Mouse (Mus musculus): ENCODE data around the gene Rbp4. TPM values are rescaled to one million over a fixed set of nuclear protein-coding genes. Genes with fewer than 3 reads are reported as not detected.

Rbp4 gene
- total and polyA plus RNA-seq, 2 experiments from 2014 or later = 0.48 to 4.4 TPM

- WGBS = 84% methylated on average over 11 of the region's 11 CpGs
- no peak for TF ChIP-seq CTCF (IDR thresholded peaks at IDR 0.05; ENCODE audit: low read depth)
- DNase-seq = no peak
- H3K9ac ChIP-seq = no peak overlapping the region
- H3K4me3 ChIP-seq (ENCODE audit: low read depth, low read length) = no peak overlapping the region
- no peak for ATAC-seq
- no peaks in the 10 kb centered on the region for H3K27me3 ChIP-seq (ENCODE audit: insufficient read depth, low read length)
- H3K9me3 ChIP-seq (ENCODE audit: low read length) = no peaks in the 10 kb centered on the region
- no peak overlapping the region for H3K27ac ChIP-seq (ENCODE audit: low read depth, low read length)
- H3K4me1 ChIP-seq (ENCODE audit: insufficient read depth) = no peaks in the 10 kb centered on the region
- 0 out of 2 replicates have a peak, but pooled peaks cover 4% of the 10 kb centered on the region for H3K36me3 ChIP-seq (ENCODE audit: insufficient read depth)
- H3K4me2 ChIP-seq (ENCODE audit: low read depth) = no peak overlapping the region
These were observed 50.0 kb downstream of the Rbp4 start for GRCm38 (mm10) chr19:38075051-38075450.

DNA sequence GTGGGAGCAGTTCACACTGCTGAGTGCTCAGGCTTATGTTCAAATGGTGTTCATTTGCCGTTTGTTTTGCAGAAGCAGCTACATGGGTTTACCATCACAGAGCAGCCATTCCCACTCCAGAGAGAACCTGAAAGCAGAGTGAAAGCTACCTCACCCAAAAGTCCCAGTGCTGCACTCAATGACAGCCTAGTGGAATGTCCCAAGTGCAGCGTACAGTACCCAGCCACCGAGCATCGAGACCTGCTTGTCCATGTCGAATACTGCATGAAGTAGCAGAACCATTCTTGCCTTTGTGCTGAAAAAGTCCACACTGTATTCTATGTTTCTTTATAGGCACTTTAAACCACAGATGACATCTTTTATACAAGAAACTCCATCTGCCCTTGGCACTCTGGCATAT, 51.9 kb downstream of the Rbp4 start:
- no peak overlapping the region for H3K4me3 ChIP-seq (ENCODE audit: low read depth, low read length)
- DNase-seq (no peak), ATAC-seq (no peak)
- H3K4me1 ChIP-seq (ENCODE audit: insufficient read depth) = no peaks in the 10 kb centered on the region
- H3K27ac ChIP-seq (ENCODE audit: low read depth, low read length) = no peak overlapping the region
- H3K36me3 ChIP-seq (ENCODE audit: insufficient read depth) = 0 out of 2 replicates have a peak, but pooled peaks cover 4% of the 10 kb centered on the region
- H3K27me3 ChIP-seq (ENCODE audit: insufficient read depth, low read length) = no peaks in the 10 kb centered on the region
- H3K4me2 ChIP-seq (ENCODE audit: low read depth) = no peak overlapping the region
- H3K9ac ChIP-seq = no peak overlapping the region
- no peak for TF ChIP-seq CTCF (IDR thresholded peaks at IDR 0.05; ENCODE audit: low read depth)
- H3K9me3 ChIP-seq (ENCODE audit: low read length) = no peaks in the 10 kb centered on the region
- 93% methylated on average over 5 of the region's 5 CpGs for WGBS

Other genes with a start within 250 kb of the Rbp4 start
- 4.8 and 5.1 TPM in 2 replicates for gene Myof, start 81.7 kb downstream of the Rbp4 start, total RNA-seq (2014; rRNA removed)
- 1.4 and 1.5 TPM in 2 replicates for gene Myof, start 81.7 kb downstream of the Rbp4 start, polyA plus RNA-seq (2015; fragmentation: Nextera tagmentation; extraction: Ambion mirVana)
- 2.5 and 3.9 TPM in 2 replicates for gene Cep55, start 70.3 kb downstream of the Rbp4 start, total RNA-seq (2014; rRNA removed)
- gene Cep55, start 70.3 kb downstream of the Rbp4 start, polyA plus RNA-seq (2015; fragmentation: Nextera tagmentation; extraction: Ambion mirVana) = 2.3 and 2.7 TPM in 2 replicates
- gene Ffar4, start 28.2 kb downstream of the Rbp4 start, total RNA-seq (2014; rRNA removed) = 0.54 and 0.95 TPM in 2 replicates
- 0.15 and 0.20 TPM in 2 replicates for gene Ffar4, start 28.2 kb downstream of the Rbp4 start, polyA plus RNA-seq (2015; fragmentation: Nextera tagmentation; extraction: Ambion mirVana)
- 0.08 TPM in 1 of 2 replicates, not detected in the other for gene Pde6c, start 7.5 kb upstream of the Rbp4 start, total RNA-seq (2014; rRNA removed)
- 0.11 TPM in 1 of 2 replicates, not detected in the other for gene Pde6c, start 7.5 kb upstream of the Rbp4 start, polyA plus RNA-seq (2015; fragmentation: Nextera tagmentation; extraction: Ambion mirVana)
- gene Fra10ac1, start 98.9 kb upstream of the Rbp4 start, total RNA-seq (2014; rRNA removed) = 10.6 and 13.0 TPM in 2 replicates
- 32.6 and 36.1 TPM in 2 replicates for gene Fra10ac1, start 98.9 kb upstream of the Rbp4 start, polyA plus RNA-seq (2015; fragmentation: Nextera tagmentation; extraction: Ambion mirVana)
- gene Lgi1, start 139.3 kb upstream of the Rbp4 start, total RNA-seq (2014; rRNA removed) = 19.2 and 20.3 TPM in 2 replicates
- 19.3 and 25.7 TPM in 2 replicates for gene Lgi1, start 139.3 kb upstream of the Rbp4 start, polyA plus RNA-seq (2015; fragmentation: Nextera tagmentation; extraction: Ambion mirVana)

Data from forebrain, postnatal 0 days (tissue).